Mouse (Mus musculus) midbrain, postnatal 0 days (tissue): ENCODE measurements around the gene Zmiz1. TPM values are rescaled to one million over a fixed set of nuclear protein-coding genes. Genes with fewer than 3 reads are reported as not detected.
A peak's percentile ranks its signal among the peaks of the same experiment; 100 is the strongest.

Experiments
- ATAC-seq: fragments of 200-750 bp; cut with Nextera tagmentation; 2 replicates; pipeline ENCODE4 v1.8.0; 2017; ENCODE audit warnings: moderate number of reproducible peaks, mild to moderate bottlenecking, moderate TSS enrichment, moderate library complexity; ENCODE audit not compliant: low FRiP score
- DNase-seq: peaks from one replicate; pipeline ENCODE4 v3.0.0-alpha.2; 2015; ENCODE audit warnings: low spot score
- H3K27ac ChIP-seq: fragments of 300-500 bp; sonication (generic); 2 replicates; pipeline ENCODE4 v1.5.1; 2014; ENCODE audit warnings: low read depth, mild to moderate bottlenecking, low read length, mixed read lengths
- H3K27me3 ChIP-seq: fragments of 300-500 bp; sonication (generic); 2 replicates; pipeline ENCODE4 v1.6.1; 2014; ENCODE audit warnings: low read length, control low read depth, mixed read lengths; ENCODE audit not compliant: insufficient read depth
- H3K36me3 ChIP-seq: fragments of 300-500 bp; sonication (generic); 2 replicates; pipeline ENCODE4 v1.6.1; 2014; ENCODE audit warnings: low read length, control low read depth, mixed read lengths; ENCODE audit not compliant: insufficient read depth
- H3K4me1 ChIP-seq: fragments of 300-500 bp; sonication (generic); 2 replicates; pipeline ENCODE4 v1.6.1; 2014; ENCODE audit warnings: mild to moderate bottlenecking, control low read depth, antibody characterized with exemption, low read length, mixed read lengths; ENCODE audit not compliant: insufficient read depth
- H3K4me2 ChIP-seq: fragments of 300-500 bp; sonication (generic); 2 replicates; pipeline ENCODE4 v1.6.1; 2014; ENCODE audit warnings: low read depth, mild to moderate bottlenecking, low read length, mixed read lengths; ENCODE audit not compliant: poor library complexity, severe bottlenecking
- H3K4me3 ChIP-seq: fragments of 300-500 bp; sonication (generic); 2 replicates; pipeline ENCODE4 v1.5.1; 2014; ENCODE audit warnings: low read depth, mild to moderate bottlenecking, low read length, moderate library complexity
- H3K9ac ChIP-seq: fragments of 300-500 bp; sonication (generic); replicated peaks from 2 replicates; pipeline ENCODE4 v1.6.1; 2014; ENCODE audit warnings: mild to moderate bottlenecking, low read length, moderate library complexity, mixed read lengths; ENCODE audit not compliant: poor library complexity, severe bottlenecking
- H3K9me3 ChIP-seq: fragments of 300-500 bp; sonication (generic); 2 replicates; pipeline ENCODE4 v1.6.1; 2016; ENCODE audit warnings: low read length, control low read depth
- CTCF ChIP-seq: IDR thresholded peaks from 2 replicates; pipeline ENCODE4 v1.5.1; 2016; ENCODE audit warnings: antibody characterized with exemption, mild to moderate bottlenecking
- WGBS: fragments of 180-500 bp; shearing (Covaris S2); extraction: QIAGEN DNeasy Blood & Tissue Kit; methylation state at CpG from one replicate; pipeline ENCODE4 v1.1.7; 2014; 5-methylcytosine and 5-hydroxymethylcytosine counted together
- polyA plus RNA-seq: library from polyadenylated mRNA; unstranded; fragments of >200 nt; fragmentation: Nextera tagmentation; extraction: Ambion mirVana; gene quantifications from 2 replicates; pipeline ENCODE4 v1.2.1, GENCODE M21; 2015
- total RNA-seq: library from RNA; depleted of rRNA; stranded (reverse); fragments of >200 nt; gene quantifications from 2 replicates; pipeline ENCODE4 v1.2.3, GENCODE M21; 2014

The Zmiz1 gene
- total and polyA plus RNA-seq, 2 experiments from 2014 or later, result 51.7 to 130 TPM

DNA sequence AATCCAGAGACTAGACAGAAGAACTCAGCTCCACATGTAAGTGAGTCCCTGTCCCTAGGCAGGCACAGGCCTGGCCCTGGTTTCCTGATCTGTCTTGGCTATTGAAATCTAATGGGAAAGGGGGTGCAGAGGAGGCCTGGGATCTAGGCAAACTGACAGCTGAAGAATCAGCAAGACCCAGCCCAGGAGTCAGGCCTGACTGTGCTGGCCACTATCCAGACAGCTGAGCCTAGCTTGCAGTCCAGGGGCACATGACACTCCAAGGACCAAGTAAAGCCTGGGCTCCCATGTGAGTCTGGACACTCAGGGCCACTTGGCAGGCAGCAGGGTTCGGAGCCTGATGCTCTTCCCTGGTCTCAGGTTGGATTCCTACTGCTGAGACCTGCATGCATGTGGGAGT lies 38.0 kb upstream of the Zmiz1 start:
- DNase-seq (peak; percentile 66), ATAC-seq (peak; percentile 39; the same call in 1 of the 2 replicates)
- Histone ChIP-seq H3K9me3 (no peaks in the 10 kb centered on the region), H3K4me2 (no peak overlapping the region), H3K9ac (no peak overlapping the region), H3K4me3 (no peak overlapping the region), H3K27me3 (no peaks in the 10 kb centered on the region), H3K36me3 (no peaks in the 10 kb centered on the region), H3K27ac (no peak overlapping the region), H3K4me1 (no peaks in the 10 kb centered on the region)
- no peak for TF ChIP-seq CTCF
- WGBS, result 94% methylated on average over 1 of the region's 1 CpGs

DNA sequence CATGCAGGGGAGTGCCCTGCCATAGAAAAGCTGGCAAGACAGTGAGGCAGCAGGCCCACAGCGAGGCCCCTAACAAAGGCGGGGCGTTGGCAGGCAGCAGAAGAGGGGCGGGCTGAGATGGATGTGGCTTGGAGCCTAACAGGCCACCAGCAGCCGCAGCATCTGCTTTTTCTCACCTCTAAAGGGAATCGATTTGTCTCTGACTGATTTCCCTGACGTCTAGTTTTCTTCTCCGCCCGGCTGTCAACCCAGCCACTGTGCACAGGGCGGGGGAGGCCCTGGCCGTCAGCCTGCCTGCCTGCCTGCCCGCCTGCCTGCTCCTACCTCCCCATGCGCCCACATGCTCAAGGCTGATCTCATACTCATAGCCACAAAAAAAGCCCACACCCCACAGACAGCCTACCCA lies 37.4 kb upstream of the Zmiz1 start:
- H3K9ac ChIP-seq, result no peak overlapping the region
- no peak overlapping the region for H3K27ac ChIP-seq
- TF ChIP-seq CTCF, result no peak
- no peaks in the 10 kb centered on the region for H3K9me3 ChIP-seq
- peak; percentile 78 for ATAC-seq
- no peaks in the 10 kb centered on the region for H3K4me1 ChIP-seq
- H3K36me3 ChIP-seq, result no peaks in the 10 kb centered on the region
- DNase-seq, result peak; percentile 88
- no peaks in the 10 kb centered on the region for H3K27me3 ChIP-seq
- no peak overlapping the region for H3K4me3 ChIP-seq
- H3K4me2 ChIP-seq, result no peak overlapping the region
- WGBS, result 32% methylated on average over 13 of the region's 13 CpGs

GRCm38 (mm10) chr14:25422946-25423345 lies 36.0 kb upstream of the Zmiz1 start:
- no peak overlapping the region for H3K4me2 ChIP-seq
- TF ChIP-seq CTCF, result no peak
- H3K27ac ChIP-seq, result no peak overlapping the region
- no peak for DNase-seq
- 86% methylated on average over 1 of the region's 1 CpGs for WGBS
- no peaks in the 10 kb centered on the region for H3K4me1 ChIP-seq
- no peak overlapping the region for H3K9ac ChIP-seq
- no peaks in the 10 kb centered on the region for H3K36me3 ChIP-seq
- H3K27me3 ChIP-seq, result no peaks in the 10 kb centered on the region
- H3K9me3 ChIP-seq, result no peaks in the 10 kb centered on the region
- H3K4me3 ChIP-seq, result no peak overlapping the region
- ATAC-seq, result no peak

DNA sequence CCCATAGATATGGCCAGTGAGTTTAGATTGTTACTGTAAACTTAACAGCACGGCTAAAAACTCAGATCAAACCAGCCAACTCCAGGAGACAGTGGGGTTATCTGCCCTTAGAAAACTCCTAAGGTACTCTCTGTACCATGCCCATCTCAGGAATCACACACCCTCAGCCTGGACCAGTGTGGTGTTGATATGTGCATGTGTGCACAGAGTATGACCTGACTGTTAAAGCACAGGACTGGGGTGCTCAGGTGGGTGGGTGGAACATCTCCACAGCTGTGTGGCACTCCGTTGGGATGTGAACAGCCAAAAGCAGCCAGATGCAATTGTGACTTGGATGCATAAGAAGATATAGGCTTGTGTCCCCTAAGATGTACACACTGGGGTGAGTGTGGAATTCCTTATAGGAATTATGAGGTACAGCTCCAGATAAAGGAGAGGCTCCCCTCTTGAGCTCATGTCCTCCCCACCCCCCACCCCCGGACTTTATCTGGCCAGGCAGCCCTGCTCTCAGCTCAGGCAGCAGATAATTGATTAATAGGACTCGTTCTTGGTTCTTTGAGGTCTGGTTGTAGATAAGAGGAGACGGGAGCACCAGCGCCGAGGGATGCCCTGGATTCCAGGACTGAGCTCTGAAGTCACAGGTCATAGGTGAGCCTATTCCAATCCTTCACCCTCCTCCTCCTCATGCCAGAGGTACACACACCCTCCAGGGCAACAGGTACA lies 35.1 kb upstream of the Zmiz1 start:
- H3K9ac ChIP-seq, result no peak overlapping the region
- TF ChIP-seq CTCF, result no peak
- H3K27ac ChIP-seq, result no peak overlapping the region
- H3K4me3 ChIP-seq, result no peak overlapping the region
- H3K36me3 ChIP-seq, result no peaks in the 10 kb centered on the region
- H3K4me1 ChIP-seq, result no peaks in the 10 kb centered on the region
- no peak for ATAC-seq
- no peak overlapping the region for H3K4me2 ChIP-seq
- WGBS, result 76% methylated on average over 7 of the region's 7 CpGs
- no peak for DNase-seq
- H3K27me3 ChIP-seq, result no peaks in the 10 kb centered on the region
- no peaks in the 10 kb centered on the region for H3K9me3 ChIP-seq

- no peak overlapping the region for H3K27ac ChIP-seq
- ATAC-seq (no peak), DNase-seq (no peak)
- H3K9ac ChIP-seq, result no peak overlapping the region
- H3K9me3 ChIP-seq, result no peaks in the 10 kb centered on the region
- H3K4me2 ChIP-seq, result no peak overlapping the region
- TF ChIP-seq CTCF, result no peak
- H3K27me3 ChIP-seq, result no peaks in the 10 kb centered on the region
- no peaks in the 10 kb centered on the region for H3K36me3 ChIP-seq
- no peak overlapping the region for H3K4me3 ChIP-seq
- no peaks in the 10 kb centered on the region for H3K4me1 ChIP-seq
These were observed 20.7 kb upstream of the Zmiz1 start for GRCm38 (mm10) chr14:25438255-25438654.

GRCm38 (mm10) chr14:25440116-25440515 lies 18.9 kb upstream of the Zmiz1 start:
- Histone ChIP-seq H3K4me2 (no peak overlapping the region), H3K36me3 (no peaks in the 10 kb centered on the region), H3K4me3 (no peak overlapping the region), H3K27ac (no peak overlapping the region), H3K4me1 (no peaks in the 10 kb centered on the region), H3K9me3 (no peaks in the 10 kb centered on the region), H3K27me3 (no peaks in the 10 kb centered on the region), H3K9ac (no peak overlapping the region)
- DNase-seq (no peak), ATAC-seq (no peak)
- TF ChIP-seq CTCF, result no peak
- WGBS, result 8% methylated on average over 1 of the region's 1 CpGs
